Mouse (Mus musculus): Measurements from ENCODE around the gene Naglu. TPM values are rescaled to one million over a fixed set of nuclear protein-coding genes. Genes with fewer than 3 reads are reported as not detected.

The Naglu gene
- total RNA-seq, 4 experiments from 2014 or later: 7.3 to 10.1 (median 7.8) TPM

GRCm38 (mm10) chr11:101084246-101084645 lies 14.4 kb downstream of the Naglu start:
- no peak for DNase-seq (ENCODE audit: low spot score)

GRCm38 (mm10) chr11:101084811-101085210 lies 15.0 kb downstream of the Naglu start:
- DNase-seq (ENCODE audit: low spot score): no peak

- no peak for DNase-seq (ENCODE audit: low spot score)
Measured at GRCm38 (mm10) chr11:101085617-101086322, 16.0 kb downstream of the Naglu start.

GRCm38 (mm10) chr11:101086323-101086674 lies 16.5 kb downstream of the Naglu start:
- no peak for DNase-seq (ENCODE audit: low spot score)

- peak; percentile 93 for DNase-seq (ENCODE audit: low spot score)
Measured at GRCm38 (mm10) chr11:101086756-101087681, 17.2 kb downstream of the Naglu start, which contains the start of gene Mlx. Gene Mlx, plus strand, starts transcription at chr11:101087277.

GRCm38 (mm10) chr11:101087682-101088055 lies 17.9 kb downstream of the Naglu start:
- no peak for DNase-seq (ENCODE audit: low spot score)

GRCm38 (mm10) chr11:101089931-101090330 lies 20.1 kb downstream of the Naglu start:
- DNase-seq (ENCODE audit: low spot score): no peak

GRCm38 (mm10) chr11:101094930-101095313 lies 25.1 kb downstream of the Naglu start:
- no peak for DNase-seq (ENCODE audit: low spot score)

GRCm38 (mm10) chr11:101095314-101096024 lies 25.7 kb downstream of the Naglu start, which contains the start of gene Psmc3ip:
Gene Psmc3ip, minus strand, starts transcription at chr11:101095436.
- peak; percentile 97 for DNase-seq (ENCODE audit: low spot score)

- no peak for DNase-seq (ENCODE audit: low spot score)
Measured at GRCm38 (mm10) chr11:101098231-101098630, 28.4 kb downstream of the Naglu start.

GRCm38 (mm10) chr11:101103011-101103410 lies 33.2 kb downstream of the Naglu start:
- no peak for DNase-seq (ENCODE audit: low spot score)

GRCm38 (mm10) chr11:101109351-101109750 lies 39.5 kb downstream of the Naglu start:
- no peak for DNase-seq (ENCODE audit: low spot score)

GRCm38 (mm10) chr11:101110708-101111107 lies 40.9 kb downstream of the Naglu start:
- no peak for DNase-seq (ENCODE audit: low spot score)

- DNase-seq (ENCODE audit: low spot score): no peak
Measured at GRCm38 (mm10) chr11:101111178-101111577, 41.4 kb downstream of the Naglu start.

GRCm38 (mm10) chr11:101112186-101112585 lies 42.4 kb downstream of the Naglu start:
- no peak for DNase-seq (ENCODE audit: low spot score)

GRCm38 (mm10) chr11:101115564-101115963 lies 45.8 kb downstream of the Naglu start:
- DNase-seq (ENCODE audit: low spot score): no peak

GRCm38 (mm10) chr11:101118105-101118504 lies 48.3 kb downstream of the Naglu start:
- no peak for DNase-seq (ENCODE audit: low spot score)

GRCm38 (mm10) chr11:101119131-101119760 lies 49.4 kb downstream of the Naglu start:
- DNase-seq (ENCODE audit: low spot score): no peak

- DNase-seq (ENCODE audit: low spot score): peak; percentile 98
Measured at GRCm38 (mm10) chr11:101119761-101120544, 50.1 kb downstream of the Naglu start, which contains the start of the genes Retreg3 and Tubg1. Gene Retreg3, minus strand, starts transcription at chr11:101119893. Gene Tubg1, plus strand, starts transcription at chr11:101119938.

GRCm38 (mm10) chr11:101120545-101121188 lies 50.9 kb downstream of the Naglu start:
- no peak for DNase-seq (ENCODE audit: low spot score)
